Mouse (Mus musculus): ENCODE data around the gene Zkscan3. TPM values are rescaled to one million over a fixed set of nuclear protein-coding genes. Genes with fewer than 3 reads are reported as not detected.
"Not testable (repeated sequence)": the region's sequence is repeated elsewhere in the genome, so short reads cannot be mapped to it uniquely, and the experiment has no call there.

The Zkscan3 gene
- total RNA-seq, 2 experiments from 2014 or later: 23.8 to 39.4 TPM

- 0 out of 2 replicates have a peak, but pooled peaks have one; percentile 40 for ATAC-seq (replicated peaks; ENCODE audit: low FRiP score, poor library complexity, severe bottlenecking)
Measured at GRCm38 (mm10) chr13:21401636-21402286, 794 bp downstream of the Zkscan3 start.

- no peak for ATAC-seq (replicated peaks; ENCODE audit: low FRiP score, poor library complexity, severe bottlenecking)
Measured at GRCm38 (mm10) chr13:21401166-21401565, 1.4 kb downstream of the Zkscan3 start.

DNA sequence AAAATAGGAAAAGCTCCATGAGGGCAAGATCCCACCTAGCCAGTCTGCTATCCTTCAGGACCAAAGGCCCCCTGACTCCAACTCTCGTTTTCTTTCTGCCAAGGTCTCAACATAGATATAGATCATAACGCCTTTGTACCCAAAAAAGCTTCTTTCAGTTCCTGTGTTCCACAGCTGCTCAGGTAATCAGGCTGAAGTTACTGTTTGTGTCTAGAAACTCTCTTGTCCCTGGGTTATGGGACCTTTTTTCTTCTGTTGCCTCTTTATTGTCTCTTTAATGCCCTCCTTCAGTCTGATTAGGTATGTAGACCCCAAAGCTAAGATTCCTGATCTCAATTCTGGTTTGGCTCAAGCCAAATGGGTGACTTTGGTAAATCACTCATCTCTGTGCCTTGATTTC is 5.1 kb downstream of the Zkscan3 start:
- no peak for ATAC-seq (replicated peaks; ENCODE audit: low FRiP score, poor library complexity, severe bottlenecking)

GRCm38 (mm10) chr13:21396048-21396447 is 6.5 kb downstream of the Zkscan3 start:
- not testable (repeated sequence) for ATAC-seq (replicated peaks; ENCODE audit: low FRiP score, poor library complexity, severe bottlenecking)

GRCm38 (mm10) chr13:21395623-21396022 is 6.9 kb downstream of the Zkscan3 start:
- no peak for ATAC-seq (replicated peaks; ENCODE audit: low FRiP score, poor library complexity, severe bottlenecking)

- ATAC-seq (replicated peaks; ENCODE audit: low FRiP score, poor library complexity, severe bottlenecking): no peak
Measured at GRCm38 (mm10) chr13:21395211-21395610, 7.3 kb downstream of the Zkscan3 start.

GRCm38 (mm10) chr13:21377773-21378172 is 24.8 kb downstream of the Zkscan3 start:
- ATAC-seq (replicated peaks; ENCODE audit: low FRiP score, poor library complexity, severe bottlenecking): no peak

DNA sequence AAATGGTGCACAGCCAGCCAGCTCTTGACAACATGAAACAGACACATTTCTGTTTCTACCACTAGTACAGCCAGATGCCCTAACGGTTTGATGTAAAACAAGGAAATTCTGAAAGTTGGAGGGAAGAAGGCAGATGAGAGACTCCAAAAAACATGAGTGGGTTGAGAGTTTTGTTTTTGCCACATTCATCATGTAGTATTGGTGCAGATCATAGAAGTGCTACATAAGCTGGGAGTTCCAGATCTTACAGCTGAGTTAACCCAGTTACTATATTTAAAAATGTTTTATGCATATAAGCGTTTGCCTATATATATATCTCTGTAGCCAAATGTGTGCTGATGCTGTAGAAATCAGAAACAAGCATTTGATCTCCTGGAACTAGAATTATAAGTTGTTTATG is 29.9 kb downstream of the Zkscan3 start:
- no peak for ATAC-seq (replicated peaks; ENCODE audit: low FRiP score, poor library complexity, severe bottlenecking)

- ATAC-seq (replicated peaks; ENCODE audit: low FRiP score, poor library complexity, severe bottlenecking): no peak
Measured at GRCm38 (mm10) chr13:21366635-21367034, 35.9 kb downstream of the Zkscan3 start.

DNA sequence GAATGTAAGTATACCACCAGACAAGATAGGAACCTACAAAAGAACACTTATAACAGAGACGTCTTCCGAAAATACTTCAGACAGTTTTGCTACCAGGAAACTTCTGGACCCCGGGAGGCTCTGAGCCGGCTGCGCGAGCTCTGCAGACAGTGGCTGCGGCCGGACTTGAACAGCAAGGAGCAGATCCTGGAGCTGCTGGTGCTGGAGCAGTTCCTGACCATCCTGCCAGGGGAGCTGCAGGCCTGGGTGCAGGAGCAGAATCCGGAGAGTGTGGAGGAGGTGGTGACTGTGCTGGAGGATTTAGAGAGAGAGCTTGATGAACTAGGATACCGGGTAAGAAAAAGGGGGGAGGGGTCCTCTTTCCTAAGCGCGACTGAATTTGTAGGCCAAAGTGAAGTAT is 38.8 kb downstream of the Zkscan3 start:
- no peak for ATAC-seq (replicated peaks; ENCODE audit: low FRiP score, poor library complexity, severe bottlenecking)

GRCm38 (mm10) chr13:21362621-21363248 is 39.8 kb downstream of the Zkscan3 start, which contains the start of gene Zscan12:
Zscan12 (plus strand) TSS chr13:21362820.
- peak; percentile 99 for ATAC-seq (replicated peaks; ENCODE audit: low FRiP score, poor library complexity, severe bottlenecking)

GRCm38 (mm10) chr13:21350593-21350992 is 52.0 kb downstream of the Zkscan3 start:
- no peak for ATAC-seq (replicated peaks; ENCODE audit: low FRiP score, poor library complexity, severe bottlenecking)

GRCm38 (mm10) chr13:21346610-21347009 is 55.9 kb downstream of the Zkscan3 start, which contains the start of gene Olfr1367:
Olfr1367 (plus strand) TSS chr13:21346910.
- no peak for ATAC-seq (replicated peaks; ENCODE audit: low FRiP score, poor library complexity, severe bottlenecking)

Other genes with a start within 250 kb of the Zkscan3 start
- 29.6 and 37.3 TPM in 2 replicates for gene Trim27, start 223.3 kb downstream of the Zkscan3 start, total RNA-seq (2015; ENCODE audit: low replicate concordance)
- gene Trim27, start 223.3 kb downstream of the Zkscan3 start, total RNA-seq (2017; ENCODE audit: low replicate concordance): 60.8 and 61.5 TPM in 2 replicates
- not detected in 2 replicates for gene Gpx5, start 110.0 kb downstream of the Zkscan3 start, total RNA-seq (2015; ENCODE audit: low replicate concordance)
- not detected in 2 replicates for gene Gpx5, start 110.0 kb downstream of the Zkscan3 start, total RNA-seq (2017; ENCODE audit: low replicate concordance)
- gene Gpx6, start 90.6 kb downstream of the Zkscan3 start, total RNA-seq (2015; ENCODE audit: low replicate concordance): not detected in 2 replicates
- gene Gpx6, start 90.6 kb downstream of the Zkscan3 start, total RNA-seq (2017; ENCODE audit: low replicate concordance): not detected in 2 replicates
- not detected in 2 replicates for gene Olfr1367, start 55.8 kb downstream of the Zkscan3 start, total RNA-seq (2015; ENCODE audit: low replicate concordance)
- not detected in 2 replicates for gene Olfr1367, start 55.8 kb downstream of the Zkscan3 start, total RNA-seq (2017; ENCODE audit: low replicate concordance)
- gene Zscan12, start 39.9 kb downstream of the Zkscan3 start, total RNA-seq (2015; ENCODE audit: low replicate concordance): 2.9 TPM in 1 of 2 replicates, not detected in the other
- gene Zscan12, start 39.9 kb downstream of the Zkscan3 start, total RNA-seq (2017; ENCODE audit: low replicate concordance): 0.98 and 3.3 TPM in 2 replicates
- gene Pgbd1, start 38.3 kb upstream of the Zkscan3 start, total RNA-seq (2015; ENCODE audit: low replicate concordance): not detected in 2 replicates
- not detected in 2 replicates for gene Pgbd1, start 38.3 kb upstream of the Zkscan3 start, total RNA-seq (2017; ENCODE audit: low replicate concordance)
- gene Zscan26, start 51.0 kb upstream of the Zkscan3 start, total RNA-seq (2015; ENCODE audit: low replicate concordance): 4.7 and 8.0 TPM in 2 replicates
- gene Zscan26, start 51.0 kb upstream of the Zkscan3 start, total RNA-seq (2017; ENCODE audit: low replicate concordance): 0.98 and 3.2 TPM in 2 replicates
- not detected in 2 replicates for gene Nkapl, start 65.8 kb upstream of the Zkscan3 start, total RNA-seq (2015; ENCODE audit: low replicate concordance)
- gene Nkapl, start 65.8 kb upstream of the Zkscan3 start, total RNA-seq (2017; ENCODE audit: low replicate concordance): not detected in 2 replicates
- gene Zkscan4, start 76.2 kb upstream of the Zkscan3 start, total RNA-seq (2015; ENCODE audit: low replicate concordance): not detected in 2 replicates
- gene Zkscan4, start 76.2 kb upstream of the Zkscan3 start, total RNA-seq (2017; ENCODE audit: low replicate concordance): not detected in 2 replicates
- not detected in 2 replicates for gene Gm10065, start 76.7 kb upstream of the Zkscan3 start, total RNA-seq (2015; ENCODE audit: low replicate concordance)
- not detected in 2 replicates for gene Gm10065, start 76.7 kb upstream of the Zkscan3 start, total RNA-seq (2017; ENCODE audit: low replicate concordance)
- gene AK157302, start 92.5 kb upstream of the Zkscan3 start, total RNA-seq (2015; ENCODE audit: low replicate concordance): 2.9 and 8.4 TPM in 2 replicates
- 2.0 and 4.1 TPM in 2 replicates for gene AK157302, start 92.5 kb upstream of the Zkscan3 start, total RNA-seq (2017; ENCODE audit: low replicate concordance)
- 4.2 TPM in 1 of 2 replicates, not detected in the other for gene Gm11273, start 98.7 kb upstream of the Zkscan3 start, total RNA-seq (2015; ENCODE audit: low replicate concordance)
- gene Gm11273, start 98.7 kb upstream of the Zkscan3 start, total RNA-seq (2017; ENCODE audit: low replicate concordance): 1.5 TPM in 1 of 2 replicates, not detected in the other
- 4.0 and 11.7 TPM in 2 replicates for gene Zkscan8, start 128.4 kb upstream of the Zkscan3 start, total RNA-seq (2015; ENCODE audit: low replicate concordance)
- gene Zkscan8, start 128.4 kb upstream of the Zkscan3 start, total RNA-seq (2017; ENCODE audit: low replicate concordance): 1.3 and 1.7 TPM in 2 replicates
- not detected in 2 replicates for gene Olfr1366, start 140.1 kb upstream of the Zkscan3 start, total RNA-seq (2015; ENCODE audit: low replicate concordance)
- gene Olfr1366, start 140.1 kb upstream of the Zkscan3 start, total RNA-seq (2017; ENCODE audit: low replicate concordance): not detected in 2 replicates
- gene Olfr1535, start 157.1 kb upstream of the Zkscan3 start, total RNA-seq (2015; ENCODE audit: low replicate concordance): not detected in 2 replicates
- gene Olfr1535, start 157.1 kb upstream of the Zkscan3 start, total RNA-seq (2017; ENCODE audit: low replicate concordance): not detected in 2 replicates
- not detected in 2 replicates for gene Olfr1364, start 179.0 kb upstream of the Zkscan3 start, total RNA-seq (2015; ENCODE audit: low replicate concordance)
- not detected in 2 replicates for gene Olfr1364, start 179.0 kb upstream of the Zkscan3 start, total RNA-seq (2017; ENCODE audit: low replicate concordance)
- gene Olfr1362, start 211.3 kb upstream of the Zkscan3 start, total RNA-seq (2015; ENCODE audit: low replicate concordance): not detected in 2 replicates
- not detected in 2 replicates for gene Olfr1362, start 211.3 kb upstream of the Zkscan3 start, total RNA-seq (2017; ENCODE audit: low replicate concordance)
- not detected in 2 replicates for gene Olfr11, start 239.8 kb upstream of the Zkscan3 start, total RNA-seq (2015; ENCODE audit: low replicate concordance)
- not detected in 2 replicates for gene Olfr11, start 239.8 kb upstream of the Zkscan3 start, total RNA-seq (2017; ENCODE audit: low replicate concordance)